Mouse (Mus musculus): Measurements from ENCODE around the gene 9130019O22Rik. TPM values are rescaled to one million over a fixed set of nuclear protein-coding genes. Genes with fewer than 3 reads are reported as not detected.

Gene 9130019O22Rik
- polyA plus RNA-seq, 1 experiment, result 1.4 TPM

GRCm38 (mm10) chr7:127337636-127338035 lies 49.3 kb downstream of the 9130019O22Rik start:
- Histone ChIP-seq H3K27ac (replicated peaks; ENCODE audit: low read depth, low read length) (no peak overlapping the region), H3K4me3 (ENCODE audit: insufficient read depth, low read depth, low read length) (no peak overlapping the region), H3K4me1 (ENCODE audit: control insufficient read depth, insufficient read depth, insufficient read length, low read length) (no peaks in the 10 kb centered on the region)

- Histone ChIP-seq H3K4me1 (ENCODE audit: control insufficient read depth, insufficient read depth, insufficient read length, low read length) (no peaks in the 10 kb centered on the region), H3K4me3 (ENCODE audit: insufficient read depth, low read depth, low read length) (no peak overlapping the region), H3K27ac (replicated peaks; ENCODE audit: low read depth, low read length) (no peak overlapping the region)
Observed at GRCm38 (mm10) chr7:127335604-127336003, 51.4 kb downstream of the 9130019O22Rik start.

- Histone ChIP-seq H3K4me3 (ENCODE audit: insufficient read depth, low read depth, low read length) (no peak overlapping the region), H3K27ac (replicated peaks; ENCODE audit: low read depth, low read length) (no peak overlapping the region), H3K4me1 (ENCODE audit: control insufficient read depth, insufficient read depth, insufficient read length, low read length) (no peaks in the 10 kb centered on the region)
Observed at GRCm38 (mm10) chr7:127333240-127333639, 53.7 kb downstream of the 9130019O22Rik start.

Other genes with a start within 250 kb of the 9130019O22Rik start
- gene Spn, start 249.3 kb downstream of the 9130019O22Rik start, polyA plus RNA-seq (2012; ENCODE audit: insufficient read depth, insufficient read length, missing spikeins), result 0.44 TPM in 1 of 2 replicates, not detected in the other
- gene Cd2bp2, start 191.1 kb downstream of the 9130019O22Rik start, polyA plus RNA-seq (2012; ENCODE audit: insufficient read depth, insufficient read length, missing spikeins), result 15.3 and 17.4 TPM in 2 replicates
- 9.8 and 12.8 TPM in 2 replicates for gene Tbc1d10b, start 178.7 kb downstream of the 9130019O22Rik start, polyA plus RNA-seq (2012; ENCODE audit: insufficient read depth, insufficient read length, missing spikeins)
- 335 and 418 TPM in 2 replicates for gene Mylpf, start 178.3 kb downstream of the 9130019O22Rik start, polyA plus RNA-seq (2012; ENCODE audit: insufficient read depth, insufficient read length, missing spikeins)
- 3.3 and 3.4 TPM in 2 replicates for gene Zfp553, start 154.1 kb downstream of the 9130019O22Rik start, polyA plus RNA-seq (2012; ENCODE audit: insufficient read depth, insufficient read length, missing spikeins)
- 10.9 and 19.3 TPM in 2 replicates for gene Sept1, start 154.0 kb downstream of the 9130019O22Rik start, polyA plus RNA-seq (2012; ENCODE audit: insufficient read depth, insufficient read length, missing spikeins)
- 7.1 and 14.4 TPM in 2 replicates for gene Zfp771, start 142.9 kb downstream of the 9130019O22Rik start, polyA plus RNA-seq (2012; ENCODE audit: insufficient read depth, insufficient read length, missing spikeins)
- 38.1 and 41.3 TPM in 2 replicates for gene Dctpp1, start 126.5 kb downstream of the 9130019O22Rik start, polyA plus RNA-seq (2012; ENCODE audit: insufficient read depth, insufficient read length, missing spikeins)
- gene Sephs2, start 113.1 kb downstream of the 9130019O22Rik start, polyA plus RNA-seq (2012; ENCODE audit: insufficient read depth, insufficient read length, missing spikeins), result 125 and 144 TPM in 2 replicates
- 1.1 and 2.3 TPM in 2 replicates for gene Itgal, start 90.9 kb downstream of the 9130019O22Rik start, polyA plus RNA-seq (2012; ENCODE audit: insufficient read depth, insufficient read length, missing spikeins)
- 26.6 and 27.5 TPM in 2 replicates for gene Zfp768, start 41.6 kb downstream of the 9130019O22Rik start, polyA plus RNA-seq (2012; ENCODE audit: insufficient read depth, insufficient read length, missing spikeins)
- 1.5 and 1.8 TPM in 2 replicates for gene Zfp747, start 11.1 kb downstream of the 9130019O22Rik start, polyA plus RNA-seq (2012; ENCODE audit: insufficient read depth, insufficient read length, missing spikeins)
- 3.4 and 3.6 TPM in 2 replicates for gene E430018J23Rik, start 6.5 kb upstream of the 9130019O22Rik start, polyA plus RNA-seq (2012; ENCODE audit: insufficient read depth, insufficient read length, missing spikeins)
- gene Zfp764, start 19.7 kb upstream of the 9130019O22Rik start, polyA plus RNA-seq (2012; ENCODE audit: insufficient read depth, insufficient read length, missing spikeins), result 1.6 and 2.6 TPM in 2 replicates
- gene Zfp688, start 34.9 kb upstream of the 9130019O22Rik start, polyA plus RNA-seq (2012; ENCODE audit: insufficient read depth, insufficient read length, missing spikeins), result 4.1 and 6.6 TPM in 2 replicates
- gene Zfp689, start 62.0 kb upstream of the 9130019O22Rik start, polyA plus RNA-seq (2012; ENCODE audit: insufficient read depth, insufficient read length, missing spikeins), result 0.40 and 1.3 TPM in 2 replicates
- 26.0 and 27.1 TPM in 2 replicates for gene Prr14, start 72.4 kb upstream of the 9130019O22Rik start, polyA plus RNA-seq (2012; ENCODE audit: insufficient read depth, insufficient read length, missing spikeins)
- gene Fbrs, start 92.0 kb upstream of the 9130019O22Rik start, polyA plus RNA-seq (2012; ENCODE audit: insufficient read depth, insufficient read length, missing spikeins), result 16.5 and 18.2 TPM in 2 replicates
- gene Srcap, start 124.8 kb upstream of the 9130019O22Rik start, polyA plus RNA-seq (2012; ENCODE audit: insufficient read depth, insufficient read length, missing spikeins), result 21.6 and 24.7 TPM in 2 replicates
- 0.28 and 3.4 TPM in 2 replicates for gene Gm42715, start 132.4 kb upstream of the 9130019O22Rik start, polyA plus RNA-seq (2012; ENCODE audit: insufficient read depth, insufficient read length, missing spikeins)
- gene Tmem265, start 174.2 kb upstream of the 9130019O22Rik start, polyA plus RNA-seq (2012; ENCODE audit: insufficient read depth, insufficient read length, missing spikeins), result 2.0 TPM in 1 of 2 replicates, not detected in the other
- 15.9 and 17.1 TPM in 2 replicates for gene Phkg2, start 186.2 kb upstream of the 9130019O22Rik start, polyA plus RNA-seq (2012; ENCODE audit: insufficient read depth, insufficient read length, missing spikeins)
- gene Ccdc189, start 201.4 kb upstream of the 9130019O22Rik start, polyA plus RNA-seq (2012; ENCODE audit: insufficient read depth, insufficient read length, missing spikeins), result 4.5 and 6.0 TPM in 2 replicates
- gene Rnf40, start 201.6 kb upstream of the 9130019O22Rik start, polyA plus RNA-seq (2012; ENCODE audit: insufficient read depth, insufficient read length, missing spikeins), result 14.7 and 19.4 TPM in 2 replicates
- gene Zfp629, start 228.6 kb upstream of the 9130019O22Rik start, polyA plus RNA-seq (2012; ENCODE audit: insufficient read depth, insufficient read length, missing spikeins), result 6.6 and 7.5 TPM in 2 replicates

Measured in brown adipose tissue, adult 24 weeks (tissue).